Mouse (Mus musculus) lung, postnatal 0 days (tissue): ENCODE measurements around the gene Slc25a16.

Experiments
- CTCF ChIP-seq: IDR thresholded peaks from 2 replicates; pipeline ENCODE4 v1.5.1; 2016; ENCODE audit warnings: antibody characterized with exemption, mild to moderate bottlenecking
- EP300 ChIP-seq: IDR thresholded peaks from 2 replicates; pipeline ENCODE4 v1.6.1; 2016; ENCODE audit warnings: antibody characterized with exemption, mild to moderate bottlenecking, control low read depth

DNA sequence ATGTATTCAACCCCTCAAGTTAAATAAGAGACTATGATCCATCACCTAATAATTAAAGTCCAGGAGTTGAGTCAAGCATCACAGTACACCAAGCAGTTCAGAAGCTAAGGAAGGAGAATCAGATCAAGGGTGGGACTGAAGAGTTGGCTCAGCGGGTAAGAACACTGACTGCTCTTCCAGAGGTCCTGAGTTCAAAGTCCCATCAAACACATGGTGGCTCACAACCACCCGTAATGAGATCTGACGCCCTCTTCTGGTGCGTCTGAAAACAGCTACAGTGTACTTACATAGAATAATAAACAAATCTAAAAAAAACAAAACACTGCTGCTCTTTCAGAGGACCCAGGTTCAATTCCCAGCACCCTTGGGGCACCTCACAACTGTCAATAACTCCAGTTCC, 45.6 kb upstream of the Slc25a16 start:
- no peak for TF ChIP-seq CTCF
- TF ChIP-seq EP300 = no peak
